Mouse (Mus musculus) embryonic facial prominence, embryonic 13.5 days (tissue): ENCODE results near the gene Odf3. TPM values are rescaled to one million over a fixed set of nuclear protein-coding genes. Genes with fewer than 3 reads are reported as not detected.
A peak's percentile ranks its signal among the peaks of the same experiment; 100 is the strongest.

Experiments
- ATAC-seq: fragments of 200-750 bp; cut with Nextera tagmentation; 2 replicates; pipeline ENCODE4 v1.8.0; 2017; ENCODE audit warnings: low read depth; ENCODE audit not compliant: insufficient number of reproducible peaks, insufficient read depth, low FRiP score, low TSS enrichment
- H3K27ac ChIP-seq: fragments of 300-500 bp; sonication (generic); 2 replicates; pipeline ENCODE4 v1.5.1; 2015; ENCODE audit warnings: moderate library complexity, mild to moderate bottlenecking, inconsistent platforms
- H3K27me3 ChIP-seq: fragments of 300-500 bp; sonication (generic); 2 replicates; pipeline ENCODE4 v1.6.1; 2015; ENCODE audit warnings: mild to moderate bottlenecking, inconsistent platforms
- H3K36me3 ChIP-seq: fragments of 300-500 bp; sonication (generic); 2 replicates; pipeline ENCODE4 v1.6.1; 2015; ENCODE audit warnings: mild to moderate bottlenecking, inconsistent platforms
- H3K4me1 ChIP-seq: fragments of 300-500 bp; sonication (generic); 2 replicates; pipeline ENCODE4 v1.6.1; 2015; ENCODE audit warnings: inconsistent platforms
- H3K4me2 ChIP-seq: fragments of 300-500 bp; sonication (generic); 2 replicates; pipeline ENCODE4 v1.6.1; 2015; ENCODE audit warnings: moderate library complexity, mild to moderate bottlenecking, inconsistent platforms
- H3K4me3 ChIP-seq: fragments of 300-500 bp; sonication (generic); 2 replicates; pipeline ENCODE4 v1.5.1; 2015; ENCODE audit warnings: mild to moderate bottlenecking, inconsistent platforms
- H3K9ac ChIP-seq: fragments of 300-500 bp; sonication (generic); 2 replicates; pipeline ENCODE4 v1.6.1; 2015; ENCODE audit warnings: mild to moderate bottlenecking, inconsistent platforms
- H3K9me3 ChIP-seq: fragments of 300-500 bp; sonication (generic); 2 replicates; pipeline ENCODE4 v1.6.1; 2016; ENCODE audit warnings: inconsistent platforms
- WGBS: fragments of 180-500 bp; shearing (Covaris S2); methylation state at CpG from one replicate; pipeline ENCODE4 v1.1.7; 2015; ENCODE audit warnings: mixed read lengths; 5-methylcytosine and 5-hydroxymethylcytosine counted together
- polyA plus RNA-seq: library from polyadenylated mRNA; unstranded; fragments of >200 nt; fragmentation: Nextera tagmentation; extraction: Ambion mirVana; gene quantifications from 2 replicates; pipeline ENCODE4 v1.2.1, GENCODE M21; 2015

The Odf3 gene
- polyA plus RNA-seq, 1 experiment from 2014 or later = 0.25 TPM

GRCm38 (mm10) chr7:140858746-140859145, 11.1 kb downstream of the Odf3 start:
- peaks cover 64% of the 10 kb centered on the region for H3K36me3 ChIP-seq
- peak overlapping the region; percentile 95 for H3K9ac ChIP-seq
- H3K4me1 ChIP-seq = peaks cover 36% of the 10 kb centered on the region
- no peaks in the 10 kb centered on the region for H3K9me3 ChIP-seq
- no peak for ATAC-seq
- no peak overlapping the region for H3K27ac ChIP-seq
- H3K4me2 ChIP-seq = peak overlapping the region; percentile 99
- 92% methylated on average over 8 of the region's 8 CpGs for WGBS
- peak overlapping the region; percentile 83 for H3K4me3 ChIP-seq
- H3K27me3 ChIP-seq = no peaks in the 10 kb centered on the region

GRCm38 (mm10) chr7:140859997-140860396, 12.4 kb downstream of the Odf3 start:
- Histone ChIP-seq H3K27me3 (no peaks in the 10 kb centered on the region), H3K4me3 (no peak overlapping the region), H3K4me1 (peaks cover 31% of the 10 kb centered on the region), H3K27ac (no peak overlapping the region), H3K4me2 (no peak overlapping the region), H3K36me3 (peaks cover 67% of the 10 kb centered on the region), H3K9me3 (no peaks in the 10 kb centered on the region), H3K9ac (no peak overlapping the region)
- no peak for ATAC-seq
- 47% methylated on average over 6 of the region's 6 CpGs for WGBS

- Histone ChIP-seq H3K36me3 (peaks cover 69% of the 10 kb centered on the region), H3K27me3 (no peaks in the 10 kb centered on the region), H3K9me3 (no peaks in the 10 kb centered on the region), H3K27ac (no peak overlapping the region), H3K4me2 (no peak overlapping the region), H3K4me3 (no peak overlapping the region), H3K9ac (0 out of 2 replicates have a peak overlapping the region, but pooled peaks have one; percentile 6), H3K4me1 (peaks cover 25% of the 10 kb centered on the region)
- 87% methylated on average over 5 of the region's 5 CpGs for WGBS
- ATAC-seq = no peak
Observed at GRCm38 (mm10) chr7:140860728-140861127, 13.1 kb downstream of the Odf3 start.

GRCm38 (mm10) chr7:140864761-140865160, 17.2 kb downstream of the Odf3 start:
- WGBS = 86% methylated on average over 12 of the region's 12 CpGs
- no peak for ATAC-seq
- H3K9ac ChIP-seq = no peak overlapping the region
- H3K4me3 ChIP-seq = no peak overlapping the region
- H3K27me3 ChIP-seq = no peaks in the 10 kb centered on the region
- no peak overlapping the region for H3K4me2 ChIP-seq
- H3K9me3 ChIP-seq = no peaks in the 10 kb centered on the region
- peaks cover 78% of the 10 kb centered on the region for H3K36me3 ChIP-seq
- H3K4me1 ChIP-seq = peaks cover 5% of the 10 kb centered on the region
- no peak overlapping the region for H3K27ac ChIP-seq

GRCm38 (mm10) chr7:140874224-140874623, 26.6 kb downstream of the Odf3 start:
- Histone ChIP-seq H3K27ac (no peak overlapping the region), H3K9me3 (no peaks in the 10 kb centered on the region), H3K4me2 (no peak overlapping the region), H3K4me3 (no peak overlapping the region), H3K9ac (no peak overlapping the region), H3K36me3 (peaks cover 45% of the 10 kb centered on the region), H3K4me1 (no peaks in the 10 kb centered on the region), H3K27me3 (no peaks in the 10 kb centered on the region)
- no peak for ATAC-seq
- 89% methylated on average over 4 of the region's 4 CpGs for WGBS

- Histone ChIP-seq H3K4me3 (no peak overlapping the region), H3K36me3 (peaks cover 43% of the 10 kb centered on the region), H3K27me3 (no peaks in the 10 kb centered on the region), H3K27ac (no peak overlapping the region), H3K9ac (no peak overlapping the region), H3K4me1 (peaks cover 9% of the 10 kb centered on the region; the same call in 1 of the 2 replicates), H3K9me3 (no peaks in the 10 kb centered on the region), H3K4me2 (no peak overlapping the region)
- ATAC-seq = no peak
- 83% methylated on average over 6 of the region's 6 CpGs for WGBS
Observed at GRCm38 (mm10) chr7:140877364-140877763, 29.8 kb downstream of the Odf3 start.

GRCm38 (mm10) chr7:140879355-140879754, 31.8 kb downstream of the Odf3 start:
- H3K36me3 ChIP-seq = peaks cover 39% of the 10 kb centered on the region
- 89% methylated on average over 7 of the region's 7 CpGs for WGBS
- no peak for ATAC-seq

GRCm38 (mm10) chr7:140880419-140880818, 32.8 kb downstream of the Odf3 start:
- 82% methylated on average over 3 of the region's 3 CpGs for WGBS
- no peak overlapping the region for H3K9ac ChIP-seq
- peaks cover 33% of the 10 kb centered on the region for H3K36me3 ChIP-seq
- no peak for ATAC-seq
- no peak overlapping the region for H3K27ac ChIP-seq
- H3K9me3 ChIP-seq = no peaks in the 10 kb centered on the region
- peaks cover 17% of the 10 kb centered on the region for H3K4me1 ChIP-seq
- no peaks in the 10 kb centered on the region for H3K27me3 ChIP-seq
- H3K4me3 ChIP-seq = no peak overlapping the region
- H3K4me2 ChIP-seq = peak overlapping the region; percentile 66; the same call in 1 of the 2 replicates

More at GRCm38 (mm10) chr7:140879355-140879754, 31.8 kb downstream of the Odf3 start:
- Histone ChIP-seq H3K27me3 (no peaks in the 10 kb centered on the region), H3K9ac (no peak overlapping the region), H3K4me2 (no peak overlapping the region), H3K4me3 (no peak overlapping the region), H3K27ac (no peak overlapping the region), H3K4me1 (peaks cover 17% of the 10 kb centered on the region), H3K9me3 (no peaks in the 10 kb centered on the region)

GRCm38 (mm10) chr7:140880865-140881515, 33.4 kb downstream of the Odf3 start:
- WGBS = 21% methylated on average over 8 of the region's 8 CpGs

GRCm38 (mm10) chr7:140881696-140882468, 34.3 kb downstream of the Odf3 start, which contains the start of the genes Psmd13 and Sirt3:
TSS of gene Psmd13 (plus strand) at chr7:140881968.
TSS of gene Sirt3 (minus strand) at chr7:140882309.
- peaks cover 33% of the 10 kb centered on the region for H3K36me3 ChIP-seq
- peak within 1 kb of the TSS; percentile 86 for H3K27ac ChIP-seq
- under 1% methylated on average over 57 of the region's 59 CpGs for WGBS
- no peaks in the 10 kb centered on the region for H3K9me3 ChIP-seq
- H3K4me3 ChIP-seq = peak within 1 kb of the TSS; percentile 96
- H3K9ac ChIP-seq = peak within 1 kb of the TSS; percentile 89
- H3K4me2 ChIP-seq = peak within 1 kb of the TSS; percentile 66
- H3K4me1 ChIP-seq = peaks cover 17% of the 10 kb centered on the region
- H3K27me3 ChIP-seq = no peaks in the 10 kb centered on the region
- peak; percentile 91 for ATAC-seq

More at GRCm38 (mm10) chr7:140880865-140881515, 33.4 kb downstream of the Odf3 start:
- Histone ChIP-seq H3K4me1 (peaks cover 17% of the 10 kb centered on the region), H3K4me3 (peak overlapping the region; percentile 96), H3K27ac (peak overlapping the region; percentile 86; the same call in 1 of the 2 replicates), H3K9ac (peak overlapping the region; percentile 89), H3K36me3 (peaks cover 33% of the 10 kb centered on the region), H3K4me2 (peak overlapping the region; percentile 66), H3K27me3 (no peaks in the 10 kb centered on the region), H3K9me3 (no peaks in the 10 kb centered on the region)
- ATAC-seq = no peak

GRCm38 (mm10) chr7:140882469-140882803, 34.8 kb downstream of the Odf3 start:
- Histone ChIP-seq H3K4me3 (peak overlapping the region; percentile 96), H3K27ac (peak overlapping the region; percentile 86; the same call in 1 of the 2 replicates), H3K27me3 (no peaks in the 10 kb centered on the region), H3K36me3 (peaks cover 34% of the 10 kb centered on the region), H3K4me1 (peaks cover 17% of the 10 kb centered on the region), H3K4me2 (peak overlapping the region; percentile 66), H3K9ac (peak overlapping the region; percentile 89), H3K9me3 (no peaks in the 10 kb centered on the region)
- ATAC-seq = peak; percentile 35; the same call in 1 of the 2 replicates
- WGBS = under 1% methylated on average over 12 of the region's 12 CpGs
